Mouse (Mus musculus) stomach, postnatal 0 days (tissue): ENCODE measurements around the gene Nop58. TPM values are rescaled to one million over a fixed set of nuclear protein-coding genes. Genes with fewer than 3 reads are reported as not detected.
"Not testable (repeated sequence)": the region's sequence is repeated elsewhere in the genome, so short reads cannot be mapped to it uniquely, and the experiment has no call there.

Experiments used
- ATAC-seq: fragments of 200-750 bp; cut with Nextera tagmentation; 2 replicates; pipeline ENCODE4 v1.8.0; 2017; ENCODE audit not compliant: low FRiP score, low TSS enrichment
- DNase-seq: peaks from one replicate; pipeline ENCODE4 v3.0.0-alpha.2; 2016; ENCODE audit warnings: low spot score
- H3K27ac ChIP-seq: fragments of 300-500 bp; sonication (generic); replicated peaks from 2 replicates; pipeline ENCODE4 v1.5.1; 2014; ENCODE audit warnings: mild to moderate bottlenecking, control low read depth
- H3K27me3 ChIP-seq: fragments of 300-500 bp; sonication (generic); 2 replicates; pipeline ENCODE4 v1.6.1; 2014; ENCODE audit warnings: low read length; ENCODE audit not compliant: control insufficient read depth, insufficient read depth
- H3K36me3 ChIP-seq: fragments of 300-500 bp; sonication (generic); 2 replicates; pipeline ENCODE4 v1.6.1; 2014; ENCODE audit warnings: low read length, mixed read lengths; ENCODE audit not compliant: control insufficient read depth, insufficient read depth
- H3K4me1 ChIP-seq: fragments of 300-500 bp; sonication (generic); replicated peaks from 2 replicates; pipeline ENCODE4 v1.6.1; 2014; ENCODE audit warnings: antibody characterized with exemption; ENCODE audit not compliant: control insufficient read depth, insufficient read depth
- H3K4me2 ChIP-seq: fragments of 300-500 bp; sonication (generic); replicated peaks from 2 replicates; pipeline ENCODE4 v1.6.1; 2014; ENCODE audit warnings: low read depth, mild to moderate bottlenecking, control low read depth, moderate library complexity
- H3K4me3 ChIP-seq: fragments of 300-500 bp; sonication (generic); 2 replicates; pipeline ENCODE4 v1.5.1; 2014; ENCODE audit warnings: low read depth, low read length, control low read depth
- H3K9ac ChIP-seq: fragments of 300-500 bp; sonication (generic); 2 replicates; pipeline ENCODE4 v1.6.1; 2014; ENCODE audit warnings: mild to moderate bottlenecking, low read length, control low read depth, mixed read lengths
- H3K9me3 ChIP-seq: fragments of 300-500 bp; sonication (generic); 2 replicates; pipeline ENCODE4 v1.6.1; 2016; ENCODE audit warnings: low read length; ENCODE audit not compliant: control insufficient read depth
- CTCF ChIP-seq: IDR thresholded peaks from 2 replicates; pipeline ENCODE4 v1.5.1; 2016; ENCODE audit warnings: antibody characterized with exemption, low read depth, mild to moderate bottlenecking, moderate library complexity
- EP300 ChIP-seq: optimal IDR thresholded peaks from 2 replicates; pipeline ENCODE3; 2016; ENCODE audit warnings: antibody characterized with exemption
- WGBS: fragments of 180-500 bp; shearing (Covaris S2); extraction: QIAGEN DNeasy Blood & Tissue Kit; methylation state at CpG from one replicate; pipeline ENCODE4 v1.1.7; 2014; 5-methylcytosine and 5-hydroxymethylcytosine counted together
- polyA plus RNA-seq: library from polyadenylated mRNA; unstranded; fragments of >200 nt; fragmentation: Nextera tagmentation; extraction: Ambion mirVana; gene quantifications from 2 replicates; pipeline ENCODE4 v1.2.1, GENCODE M21; 2015

Gene Nop58
- polyA plus RNA-seq, 1 experiment from 2014 or later = 116 TPM

GRCm38 (mm10) chr1:59730737-59731136 is 46.0 kb downstream of the Nop58 start:
- TF ChIP-seq EP300 (no peak), CTCF (no peak)
- no peaks in the 10 kb centered on the region for H3K27me3 ChIP-seq
- WGBS = 59% methylated on average over 4 of the region's 4 CpGs
- DNase-seq (no peak), ATAC-seq (no peak)
- peak overlapping the region; percentile 9; the same call in 1 of the 2 replicates for H3K27ac ChIP-seq
- no peaks in the 10 kb centered on the region; the same call in 1 of the 2 replicates for H3K4me1 ChIP-seq
- no peaks in the 10 kb centered on the region for H3K36me3 ChIP-seq
- no peak overlapping the region for H3K9ac ChIP-seq
- no peak overlapping the region for H3K4me2 ChIP-seq
- H3K4me3 ChIP-seq = no peak overlapping the region
- no peaks in the 10 kb centered on the region for H3K9me3 ChIP-seq

GRCm38 (mm10) chr1:59734076-59734475 is 49.3 kb downstream of the Nop58 start:
- no peak for DNase-seq
- H3K27me3 ChIP-seq = no peaks in the 10 kb centered on the region
- H3K4me1 ChIP-seq = peaks cover 1% of the 10 kb centered on the region; the same call in 1 of the 2 replicates

GRCm38 (mm10) chr1:59738768-59739414 is 54.1 kb downstream of the Nop58 start:
- H3K4me2 ChIP-seq = no peak overlapping the region
- ATAC-seq = peak; percentile 35; the same call in 1 of the 2 replicates
- H3K9me3 ChIP-seq = no peaks in the 10 kb centered on the region
- H3K27me3 ChIP-seq = no peaks in the 10 kb centered on the region
- 42% methylated on average over 6 of the region's 6 CpGs for WGBS
- H3K4me1 ChIP-seq = 0 out of 2 replicates have a peak, but pooled peaks cover 2% of the 10 kb centered on the region
- no peaks in the 10 kb centered on the region for H3K36me3 ChIP-seq
- H3K9ac ChIP-seq = no peak overlapping the region
- no peak overlapping the region for H3K4me3 ChIP-seq
- no peak for TF ChIP-seq EP300
- no peak for TF ChIP-seq CTCF
- DNase-seq = no peak
- H3K27ac ChIP-seq = peak overlapping the region; percentile 40

More at GRCm38 (mm10) chr1:59734076-59734475, 49.3 kb downstream of the Nop58 start:
- TF ChIP-seq CTCF (no peak), EP300 (no peak)
- Histone ChIP-seq H3K4me2 (no peak overlapping the region), H3K9ac (no peak overlapping the region), H3K36me3 (no peaks in the 10 kb centered on the region), H3K4me3 (no peak overlapping the region), H3K9me3 (no peaks in the 10 kb centered on the region), H3K27ac (no peak overlapping the region)
- 41% methylated on average over 6 of the region's 6 CpGs for WGBS
- no peak for ATAC-seq

- H3K27ac ChIP-seq = peak overlapping the region; percentile 40
- no peak overlapping the region for H3K4me2 ChIP-seq
- H3K9ac ChIP-seq = no peak overlapping the region
- no peaks in the 10 kb centered on the region for H3K36me3 ChIP-seq
- no peaks in the 10 kb centered on the region for H3K27me3 ChIP-seq
- 0 out of 2 replicates have a peak, but pooled peaks cover 2% of the 10 kb centered on the region for H3K4me1 ChIP-seq
- peak; percentile 85 for ATAC-seq
- TF ChIP-seq EP300 (no peak), CTCF (no peak)
- H3K9me3 ChIP-seq = no peaks in the 10 kb centered on the region
- WGBS = 47% methylated on average over 17 of the region's 17 CpGs
- H3K4me3 ChIP-seq = no peak overlapping the region
- peak; percentile 41 for DNase-seq
These were observed 55.0 kb downstream of the Nop58 start for GRCm38 (mm10) chr1:59739577-59740354.

GRCm38 (mm10) chr1:59749047-59749446 is 64.3 kb downstream of the Nop58 start:
- Histone ChIP-seq H3K36me3 (no peaks in the 10 kb centered on the region), H3K4me1 (no peaks in the 10 kb centered on the region)
- DNase-seq = no peak

GRCm38 (mm10) chr1:59749724-59750123 is 65.0 kb downstream of the Nop58 start:
- not testable (repeated sequence) for H3K36me3 ChIP-seq, ATAC-seq, H3K4me1 ChIP-seq, H3K27ac ChIP-seq, H3K9ac ChIP-seq, DNase-seq, H3K4me3 ChIP-seq, H3K27me3 ChIP-seq, H3K4me2 ChIP-seq, H3K9me3 ChIP-seq
- WGBS = 76% methylated on average over 5 of the region's 5 CpGs

More at GRCm38 (mm10) chr1:59749047-59749446, 64.3 kb downstream of the Nop58 start:
- H3K27me3 ChIP-seq = no peaks in the 10 kb centered on the region
- no peak overlapping the region for H3K9ac ChIP-seq
- TF ChIP-seq EP300 (no peak), CTCF (no peak)
- no peak overlapping the region for H3K4me3 ChIP-seq
- no peaks in the 10 kb centered on the region for H3K9me3 ChIP-seq
- no peak for ATAC-seq
- WGBS = 65% methylated on average over 2 of the region's 2 CpGs
- H3K27ac ChIP-seq = no peak overlapping the region
- H3K4me2 ChIP-seq = no peak overlapping the region
